Mouse (Mus musculus) C2C12 (cell line): ENCODE measurements around the gene Clip2.

Experiments used
- CEBPB ChIP-seq: IDR thresholded peaks from one replicate; pipeline ENCODE4 v1.6.1; 2011; ENCODE audit warnings: low read depth, mild to moderate bottlenecking, control low read depth, moderate library complexity
- CTCF ChIP-seq: IDR thresholded peaks from one replicate; pipeline ENCODE4 v1.5.1; 2011; ENCODE audit not compliant: control insufficient read depth, insufficient read depth, insufficient read length
- MAX ChIP-seq: IDR thresholded peaks from one replicate; pipeline ENCODE4 v1.6.1; 2011; ENCODE audit warnings: mild to moderate bottlenecking, control low read depth
- MYOD1 ChIP-seq: IDR thresholded peaks from one replicate; pipeline ENCODE4 v1.6.1; 2011; ENCODE audit warnings: low read depth; ENCODE audit not compliant: control insufficient read depth, insufficient read length
- USF1 ChIP-seq: IDR thresholded peaks from one replicate; pipeline ENCODE4 v1.6.1; 2011; ENCODE audit warnings: low read depth, mild to moderate bottlenecking, control low read depth, moderate library complexity

- TF ChIP-seq CTCF (no peak), USF1 (no peak), MAX (no peak), MYOD1 (no peak), CEBPB (no peak)
Observed at GRCm38 (mm10) chr5:134577534-134577933, 25.3 kb upstream of the Clip2 start.
